Mouse (Mus musculus) intestine, embryonic 14.5 days (tissue): ENCODE results near the gene Pold4. TPM values are rescaled to one million over a fixed set of nuclear protein-coding genes. Genes with fewer than 3 reads are reported as not detected.

Experiments used
- ATAC-seq: fragments of 200-750 bp; cut with Nextera tagmentation; replicated peaks from 2 replicates; pipeline ENCODE4 v1.8.0; 2017; ENCODE audit warnings: low read depth, moderate number of reproducible peaks, moderate TSS enrichment, moderate library complexity; ENCODE audit not compliant: low FRiP score, low TSS enrichment
- DNase-seq: peaks from one replicate; pipeline ENCODE4 v3.0.0-alpha.2; 2018; ENCODE audit warnings: low spot score
- H3K27ac ChIP-seq: fragments of 300-500 bp; sonication (generic); 2 replicates; pipeline ENCODE4 v1.5.1; 2014; ENCODE audit warnings: low read depth, mild to moderate bottlenecking, control low read depth
- H3K27me3 ChIP-seq: fragments of 300-500 bp; sonication (generic); replicated peaks from 2 replicates; pipeline ENCODE4 v1.6.1; 2014; ENCODE audit warnings: low read length, control low read depth; ENCODE audit not compliant: control insufficient read depth, insufficient read depth
- H3K36me3 ChIP-seq: fragments of 300-500 bp; sonication (generic); 2 replicates; pipeline ENCODE4 v1.6.1; 2014; ENCODE audit warnings: low read length, control low read depth; ENCODE audit not compliant: control insufficient read depth, insufficient read depth
- H3K4me1 ChIP-seq: fragments of 300-500 bp; sonication (generic); replicated peaks from 2 replicates; pipeline ENCODE4 v1.6.1; 2014; ENCODE audit warnings: low read length, control low read depth, mixed read lengths; ENCODE audit not compliant: control insufficient read depth, insufficient read depth
- H3K4me2 ChIP-seq: fragments of 300-500 bp; sonication (generic); 2 replicates; pipeline ENCODE4 v1.6.1; 2014; ENCODE audit warnings: low read length
- H3K4me3 ChIP-seq: fragments of 300-500 bp; sonication (generic); 2 replicates; pipeline ENCODE4 v1.5.1; 2014; ENCODE audit warnings: low read depth, low read length, control low read depth, mixed read lengths
- H3K9ac ChIP-seq: fragments of 300-500 bp; sonication (generic); 2 replicates; pipeline ENCODE4 v1.6.1; 2014; ENCODE audit warnings: mild to moderate bottlenecking, low read length
- H3K9me3 ChIP-seq: fragments of 300-500 bp; sonication (generic); 2 replicates; pipeline ENCODE4 v1.6.1; 2016; ENCODE audit warnings: low read length, control low read depth; ENCODE audit not compliant: control insufficient read depth
- WGBS: fragments of 180-500 bp; shearing (Covaris S2); extraction: QIAGEN DNeasy Blood & Tissue Kit; methylation state at CpG from one replicate; pipeline ENCODE4 v1.1.7; 2014; 5-methylcytosine and 5-hydroxymethylcytosine counted together
- polyA plus RNA-seq: library from polyadenylated mRNA; unstranded; fragments of >200 nt; fragmentation: Nextera tagmentation; extraction: Ambion mirVana; gene quantifications from 2 replicates; pipeline ENCODE4 v1.2.1, GENCODE M21; 2014

Pold4 gene
- polyA plus RNA-seq: 30.8 and 30.9 TPM in 2 replicates

- Histone ChIP-seq H3K4me3 (peak within 1 kb of the TSS; percentile 62), H3K27ac (peak within 1 kb of the TSS; percentile 82)
- 13% methylated on average over 25 of the region's 26 CpGs for WGBS
Observed at GRCm38 (mm10) chr19:4231253-4232185, at the start of gene Pold4. Gene Pold4, plus strand, starts transcription at chr19:4231899.

DNA sequence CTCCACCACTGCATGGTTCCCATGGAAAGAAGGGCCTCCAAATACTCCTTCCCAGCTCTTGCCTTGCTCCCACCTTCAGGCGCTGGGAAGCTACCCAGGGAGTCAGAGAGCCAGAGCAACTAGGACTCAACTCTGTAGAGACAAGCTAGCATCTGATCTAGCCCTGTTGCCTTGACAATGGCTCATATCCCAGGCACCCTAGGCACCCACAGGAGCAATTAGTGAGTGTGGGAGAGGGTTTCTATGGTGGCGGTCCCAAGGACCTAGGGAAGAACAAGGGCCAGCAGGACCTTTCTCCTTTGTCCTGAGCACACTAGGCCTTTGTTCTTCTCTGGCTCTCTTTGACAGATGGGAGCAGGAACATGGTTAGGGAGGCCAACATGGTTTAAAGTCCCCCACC lies 48.0 kb upstream of the Pold4 start:
- Histone ChIP-seq H3K4me2 (no peak overlapping the region), H3K9me3 (no peaks in the 10 kb centered on the region), H3K9ac (no peak overlapping the region), H3K36me3 (no peaks in the 10 kb centered on the region), H3K4me3 (no peak overlapping the region), H3K27ac (no peak overlapping the region), H3K4me1 (peaks cover 22% of the 10 kb centered on the region), H3K27me3 (no peaks in the 10 kb centered on the region)
- WGBS: 85% methylated on average over 2 of the region's 2 CpGs
- ATAC-seq (no peak), DNase-seq (no peak)

More at GRCm38 (mm10) chr19:4231253-4232185, at the start of gene Pold4:
- Histone ChIP-seq H3K4me1 (peaks cover 21% of the 10 kb centered on the region), H3K9me3 (no peaks in the 10 kb centered on the region), H3K4me2 (peak within 1 kb of the TSS; percentile 66), H3K9ac (peak within 1 kb of the TSS; percentile 48), H3K27me3 (no peaks in the 10 kb centered on the region), H3K36me3 (no peaks in the 10 kb centered on the region)
- peak; percentile 73 for ATAC-seq
- peak; percentile 94 for DNase-seq

GRCm38 (mm10) chr19:4184976-4185975 lies 46.4 kb upstream of the Pold4 start:
- no peaks in the 10 kb centered on the region for H3K27me3 ChIP-seq
- no peak overlapping the region for H3K4me2 ChIP-seq
- no peak for ATAC-seq
- no peak overlapping the region for H3K4me3 ChIP-seq
- no peaks in the 10 kb centered on the region for H3K36me3 ChIP-seq
- H3K9me3 ChIP-seq: no peaks in the 10 kb centered on the region
- 49% methylated on average over 15 of the region's 15 CpGs for WGBS
- DNase-seq: no peak
- H3K27ac ChIP-seq: peak overlapping the region; percentile 27; the same call in 1 of the 2 replicates
- H3K4me1 ChIP-seq: peaks cover 22% of the 10 kb centered on the region
- H3K9ac ChIP-seq: no peak overlapping the region

- H3K9ac ChIP-seq: no peak overlapping the region
- H3K4me2 ChIP-seq: no peak overlapping the region
- H3K4me1 ChIP-seq: peaks cover 20% of the 10 kb centered on the region
- ATAC-seq (no peak), DNase-seq (no peak)
- H3K9me3 ChIP-seq: no peaks in the 10 kb centered on the region
- H3K36me3 ChIP-seq: no peaks in the 10 kb centered on the region
- H3K27me3 ChIP-seq: no peaks in the 10 kb centered on the region
- H3K4me3 ChIP-seq: no peak overlapping the region
- no peak overlapping the region for H3K27ac ChIP-seq
- WGBS: 74% methylated on average over 3 of the region's 3 CpGs
Observed at GRCm38 (mm10) chr19:4187303-4187702, 44.4 kb upstream of the Pold4 start.

DNA sequence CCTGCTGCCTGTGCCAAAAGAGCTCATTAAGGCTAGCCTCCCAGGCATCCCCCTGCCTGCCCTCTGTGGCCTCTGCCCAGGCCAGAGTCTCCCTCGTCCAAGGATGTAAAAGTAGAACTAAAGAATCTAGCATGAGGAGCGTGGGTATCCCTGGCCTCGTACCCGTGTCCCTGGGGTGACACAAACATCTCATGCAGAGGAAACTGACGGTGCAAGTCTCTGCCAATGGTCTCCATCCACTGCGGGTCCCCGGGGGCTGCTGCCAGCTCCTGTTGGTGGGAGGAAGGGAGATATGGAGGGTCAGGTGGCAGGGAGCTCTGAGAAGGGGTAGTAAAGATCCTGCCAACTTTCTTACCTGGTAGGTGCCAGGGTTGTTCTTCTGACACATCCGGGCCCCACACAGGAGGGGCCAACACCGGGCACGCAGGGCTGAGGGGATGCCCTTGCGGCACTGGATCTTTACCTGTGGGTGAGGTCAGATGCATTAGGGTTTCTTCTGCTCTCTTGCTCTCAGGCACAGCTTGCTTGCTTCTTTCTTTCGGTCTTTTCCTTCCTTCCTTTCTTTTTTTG lies 42.6 kb upstream of the Pold4 start:
- no peak for DNase-seq
- H3K27me3 ChIP-seq: no peaks in the 10 kb centered on the region
- H3K4me3 ChIP-seq: no peak overlapping the region
- no peaks in the 10 kb centered on the region for H3K9me3 ChIP-seq
- no peak overlapping the region for H3K27ac ChIP-seq
- H3K4me2 ChIP-seq: no peak overlapping the region
- no peak for ATAC-seq
- peaks cover 12% of the 10 kb centered on the region for H3K36me3 ChIP-seq
- H3K9ac ChIP-seq: no peak overlapping the region
- 90% methylated on average over 12 of the region's 12 CpGs for WGBS
- H3K4me1 ChIP-seq: peaks cover 27% of the 10 kb centered on the region

GRCm38 (mm10) chr19:4190831-4191334 lies 40.8 kb upstream of the Pold4 start, which contains the start of gene Tbc1d10c:
Gene Tbc1d10c, minus strand, starts transcription at chr19:4191284.
- ATAC-seq (no peak), DNase-seq (no peak)
- Histone ChIP-seq H3K27me3 (no peaks in the 10 kb centered on the region), H3K36me3 (peaks cover 29% of the 10 kb centered on the region), H3K9me3 (no peaks in the 10 kb centered on the region), H3K9ac (peak within 1 kb of the TSS; percentile 94), H3K4me2 (peak within 1 kb of the TSS; percentile 96), H3K27ac (peak within 1 kb of the TSS; percentile 89), H3K4me1 (peaks cover 14% of the 10 kb centered on the region), H3K4me3 (peak within 1 kb of the TSS; percentile 75)
- WGBS: 32% methylated on average over 4 of the region's 4 CpGs

DNA sequence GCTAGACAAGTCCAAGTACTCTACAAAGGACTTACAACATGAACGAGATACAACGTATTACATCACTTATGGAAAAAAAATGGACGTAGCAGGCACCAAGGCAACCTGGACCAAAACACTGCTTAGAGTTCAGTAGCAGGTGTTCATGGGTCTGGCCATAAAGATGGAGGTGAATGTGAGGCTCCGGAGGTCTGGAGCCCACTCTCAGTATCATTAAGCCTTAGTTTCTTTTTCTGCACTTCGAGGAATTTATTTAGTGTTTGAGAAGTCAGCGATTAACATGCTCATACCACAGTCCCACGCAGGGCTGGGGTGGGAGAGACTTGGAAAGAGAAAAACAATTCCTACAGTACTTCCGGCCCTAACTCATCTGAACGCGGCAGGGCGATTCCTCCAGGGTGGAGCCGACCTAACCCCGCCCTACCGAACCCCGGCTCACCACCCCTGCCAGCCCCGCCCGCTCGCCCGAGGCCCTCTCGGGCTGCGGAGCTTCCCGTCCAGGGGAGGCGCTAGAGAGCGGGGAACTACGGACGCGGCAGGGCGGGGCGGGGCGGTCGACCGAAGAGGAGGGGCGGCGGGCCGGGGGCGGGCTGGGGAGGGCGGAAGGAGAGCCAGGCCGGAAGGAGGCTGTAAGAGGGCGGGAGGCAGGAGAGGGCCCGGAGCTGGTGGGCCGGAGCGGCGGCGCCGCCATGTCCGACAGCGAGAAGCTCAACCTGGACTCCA lies 40.0 kb upstream of the Pold4 start, which contains the start of gene Ppp1ca:
Gene Ppp1ca, plus strand, starts transcription at position 538 of the 723 bp plus-strand sequence.
- no peaks in the 10 kb centered on the region for H3K27me3 ChIP-seq
- ATAC-seq (peak; percentile 95), DNase-seq (peak; percentile 98)
- peak within 1 kb of the TSS; percentile 89 for H3K27ac ChIP-seq
- H3K9me3 ChIP-seq: no peaks in the 10 kb centered on the region
- H3K36me3 ChIP-seq: peaks cover 37% of the 10 kb centered on the region
- peak within 1 kb of the TSS; percentile 94 for H3K9ac ChIP-seq
- peak within 1 kb of the TSS; percentile 96 for H3K4me2 ChIP-seq
- H3K4me3 ChIP-seq: peak within 1 kb of the TSS; percentile 75
- WGBS: 4% methylated on average over 38 of the region's 47 CpGs
- peaks cover 21% of the 10 kb centered on the region for H3K4me1 ChIP-seq
